Comparison of ENCODE assay signal across 26 mouse cellular contexts in the genomic region with DNA sequence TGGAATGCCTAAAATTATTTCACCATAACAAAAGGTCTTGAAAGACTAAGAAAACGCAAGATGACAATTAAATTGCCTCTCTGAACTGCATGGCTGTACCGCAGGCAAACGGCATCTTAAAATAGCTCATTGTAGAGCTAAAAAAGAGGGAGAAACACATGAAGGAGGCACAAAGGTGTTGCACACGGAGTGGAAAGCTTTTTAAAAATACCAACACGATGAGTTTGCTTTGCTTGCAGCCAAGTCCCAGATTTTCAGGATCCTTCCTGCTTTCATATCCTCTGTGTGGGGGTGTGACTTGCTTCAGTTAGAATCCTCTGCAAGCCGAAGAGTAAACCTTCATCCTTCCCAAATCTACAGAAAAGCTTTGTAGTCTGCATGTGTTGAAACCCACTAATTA. TPM values are rescaled to one million over a fixed set of nuclear protein-coding genes. Genes with fewer than 3 reads are reported as not detected.
A peak's percentile ranks its signal among the peaks of the same experiment; 100 is the strongest.
DNase-seq lines count a peak whose midpoint lies in the region; ATAC-seq and TF ChIP-seq lines count a peak whose summit lies in the region.
"Had no signal": no experiment of that assay in that cellular context is flagged by ENCODE, and none has a peak within 500 bp of the region (broad histone marks: within the 10 kb centered on the region; RNA-seq: fewer than 3 reads in every experiment).

No protein-coding gene starts in this region.

- DNase-seq in layer of hippocampus, adult 2 months (ENCODE audit: low spot score in 2 of 2): peak in 1 of 2 experiments; percentile 26
- no peak for DNase-seq in layer of hippocampus, postnatal 10 days (ENCODE audit: low spot score in 2 of 2)
- DNase-seq in NIH3T3 (ENCODE audit: low read depth): peak; percentile 31
- peak; percentile 70 to 74 for DNase-seq in left cerebral cortex, adult 9 months (ENCODE audit: low spot score in 2 of 2)
- no peak for DNase-seq in urinary bladder, adult 2 months (ENCODE audit: low spot score)
- DNase-seq: cerebellum, adult 2 months; cerebellum, postnatal 36 days; gastrocnemius, postnatal 25 days; kidney, adult 2 months; kidney, postnatal 14 days; liver, embryonic 13.5 days; lung, postnatal 4 days had no signal

- H3K9me3 ChIP-seq in forebrain, embryonic 16.5 days (ENCODE audit: control insufficient read depth, low read length): no peaks in the 10 kb centered on the region
- H3K9me3 ChIP-seq in forebrain, embryonic 12.5 days: no peaks in the 10 kb centered on the region
- H3K9me3 ChIP-seq: G1E; hindbrain, embryonic 13.5 days; limb, embryonic 12.5 days; liver, embryonic 13.5 days; lung, embryonic 15.5 days; midbrain, embryonic 12.5 days; neural tube, embryonic 12.5 days had no signal

- no peak for TF ChIP-seq CTCF in layer of hippocampus, adult 2 months (conservative IDR thresholded peaks at IDR 0.05)

- no peak overlapping the region for H3K4me2 ChIP-seq in forebrain, embryonic 16.5 days (ENCODE audit: low read length)
- H3K4me2 ChIP-seq in forebrain, embryonic 12.5 days: no peak overlapping the region
- H3K4me2 ChIP-seq: hindbrain, embryonic 13.5 days; limb, embryonic 12.5 days; liver, embryonic 13.5 days; lung, embryonic 15.5 days; midbrain, embryonic 12.5 days; neural tube, embryonic 12.5 days had no signal

- no peaks in the 10 kb centered on the region for H3K27me3 ChIP-seq in forebrain, embryonic 16.5 days (replicated peaks; ENCODE audit: control insufficient read depth, insufficient read depth, low read length)
- H3K27me3 ChIP-seq in forebrain, embryonic 12.5 days: no peaks in the 10 kb centered on the region
- H3K27me3 ChIP-seq: limb, embryonic 12.5 days; lung, embryonic 15.5 days; neural tube, embryonic 12.5 days had no signal

- 31% methylated on average over 6 of the region's 6 CpGs for WGBS in forebrain, embryonic 16.5 days
- WGBS in forebrain, embryonic 12.5 days: 54% methylated on average over 6 of the region's 6 CpGs

- no peak overlapping the region for H3K9ac ChIP-seq in forebrain, embryonic 16.5 days (replicated peaks; ENCODE audit: low read depth, low read length)
- no peak overlapping the region for H3K9ac ChIP-seq in forebrain, embryonic 12.5 days
- H3K9ac ChIP-seq: hindbrain, embryonic 13.5 days; limb, embryonic 12.5 days; liver, embryonic 13.5 days; lung, embryonic 15.5 days; midbrain, embryonic 12.5 days; neural tube, embryonic 12.5 days had no signal

- no peaks in the 10 kb centered on the region; the same call in 1 of the 2 replicates for H3K4me1 ChIP-seq in forebrain, embryonic 16.5 days (replicated peaks; ENCODE audit: control insufficient read depth, insufficient read depth, low read length)
- H3K4me1 ChIP-seq in forebrain, embryonic 12.5 days: peaks cover 10% of the 10 kb centered on the region
- H3K4me1 ChIP-seq: liver, embryonic 13.5 days; neural tube, embryonic 12.5 days had no signal

- no peaks in the 10 kb centered on the region for H3K36me3 ChIP-seq in forebrain, embryonic 16.5 days (ENCODE audit: control insufficient read depth, insufficient read depth)
- no peaks in the 10 kb centered on the region for H3K36me3 ChIP-seq in forebrain, embryonic 12.5 days (replicated peaks)
- H3K36me3 ChIP-seq: G1E; hindbrain, embryonic 13.5 days; limb, embryonic 12.5 days; liver, embryonic 13.5 days; lung, embryonic 15.5 days; midbrain, embryonic 12.5 days; neural tube, embryonic 12.5 days had no signal

- H3K27ac ChIP-seq in forebrain, embryonic 16.5 days (ENCODE audit: low read length): peak overlapping the region; percentile 13; the same call in 1 of the 2 replicates
- H3K27ac ChIP-seq in forebrain, embryonic 12.5 days: no peak overlapping the region
- peak overlapping the region; percentile 71 for H3K27ac ChIP-seq in layer of hippocampus, adult 2 months
- H3K27ac ChIP-seq: hindbrain, embryonic 13.5 days; limb, embryonic 12.5 days; liver, embryonic 13.5 days; lung, embryonic 15.5 days; midbrain, embryonic 12.5 days; neural tube, embryonic 12.5 days had no signal

- ATAC-seq in forebrain, embryonic 16.5 days: no peak
- no peak for ATAC-seq in forebrain, embryonic 12.5 days (ENCODE audit: low FRiP score)
- no peak for ATAC-seq in megakaryocyte-erythroid progenitor cell, adult 5-6 weeks (replicated peaks; ENCODE audit: low FRiP score, low TSS enrichment, poor library complexity, severe bottlenecking)
- ATAC-seq: inflammation-experienced regulatory T-cells, adult 6 months had no signal

- H3K4me3 ChIP-seq in forebrain, embryonic 16.5 days (replicated peaks; ENCODE audit: low read length): no peak overlapping the region
- H3K4me3 ChIP-seq in forebrain, embryonic 12.5 days (replicated peaks): no peak overlapping the region
- no peak overlapping the region for H3K4me3 ChIP-seq in layer of hippocampus, adult 2 months
- H3K4me3 ChIP-seq: hindbrain, embryonic 13.5 days; limb, embryonic 12.5 days; liver, embryonic 13.5 days; lung, embryonic 15.5 days; midbrain, embryonic 12.5 days; neural tube, embryonic 12.5 days had no signal

RNA-seq across cellular contexts. Expression of gene March10, which starts 41.0 kb away (rescaled TPM):
- 0.35 and 0.80 TPM in 2 replicates for polyA plus RNA-seq in forebrain, embryonic 16.5 days (2015; fragmentation: Nextera tagmentation; extraction: Ambion mirVana)
- 0.19 TPM in 1 of 2 replicates, not detected in the other for polyA plus RNA-seq in forebrain, embryonic 12.5 days (2016; fragmentation: Nextera tagmentation; extraction: Ambion mirVana)
- under 1 TPM; 0.79 to 0.87 TPM for total RNA-seq in layer of hippocampus, adult 2 months (2021)
- total RNA-seq in layer of hippocampus, postnatal 10 days (2021): 1 to 10 TPM in 1 of 2 experiments, under 1 TPM in 1; 0.31 to 1.0 TPM
- not detected in 2 replicates for polyA plus RNA-seq in urinary bladder, adult 2 months (2012; rRNA removed)
- total RNA-seq in megakaryocyte-erythroid progenitor cell, adult 5-6 weeks (2014; fragmentation: Nextera tagmentation): not detected in 2 replicates
- total RNA-seq in megakaryocyte-erythroid progenitor cell, adult 5-6 weeks (2017): not detected in 2 replicates
- total RNA-seq: gastrocnemius, postnatal 25 days; monocyte, adult 5-6 weeks had no signal
- polyA plus RNA-seq: G1E; heart, postnatal 0 days; inflammation-experienced regulatory T-cells, adult 6 months; limb, embryonic 12.5 days; liver, embryonic 13.5 days; stomach, embryonic 16.5 days; thymus, postnatal 0 days had no signal

Comparison
In these comparisons a context has a peak if more than half of its experiments do, and no peak if none do; other contexts are left out.
1. DNase-seq: peak in NIH3T3 (single experiment) and left cerebral cortex, adult 9 months (2 of 2); none in layer of hippocampus, postnatal 10 days (0 of 2) and urinary bladder, adult 2 months (single experiment).